Mouse (Mus musculus): ENCODE data around the gene Tmem248. TPM values are rescaled to one million over a fixed set of nuclear protein-coding genes. Genes with fewer than 3 reads are reported as not detected.

The Tmem248 gene
- polyA plus RNA-seq, 1 experiment from 2014 or later, result 33.8 TPM

DNA sequence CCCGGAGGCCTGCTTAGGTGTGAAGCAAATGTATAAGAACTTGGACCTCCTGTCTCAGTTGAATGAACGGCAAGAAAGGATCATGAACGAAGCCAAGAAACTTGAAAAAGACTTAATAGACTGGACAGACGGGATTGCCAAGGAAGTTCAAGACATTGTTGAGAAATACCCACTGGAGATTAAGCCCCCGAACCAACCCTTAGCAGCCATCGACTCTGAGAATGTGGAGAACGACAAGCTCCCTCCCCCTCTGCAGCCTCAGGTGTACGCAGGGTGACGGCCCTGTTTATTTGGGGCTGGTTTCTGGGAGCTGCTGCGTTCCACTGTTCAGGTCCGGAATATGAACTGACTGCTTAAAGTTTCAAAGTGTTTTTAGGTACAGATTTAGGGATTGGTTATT lies 3.9 kb upstream of the Tmem248 start:
- Histone ChIP-seq H3K9me3 (replicated peaks; ENCODE audit: control insufficient read depth, low read length) (no peaks in the 10 kb centered on the region), H3K9ac (ENCODE audit: low read depth, low read length) (no peak overlapping the region), H3K4me1 (ENCODE audit: control insufficient read depth, insufficient read depth, low read length) (no peaks in the 10 kb centered on the region), H3K27ac (ENCODE audit: low read depth, low read length) (no peak overlapping the region), H3K36me3 (ENCODE audit: control insufficient read depth, insufficient read depth, low read length) (peaks cover 25% of the 10 kb centered on the region), H3K27me3 (ENCODE audit: control insufficient read depth, insufficient read depth, low read length) (no peaks in the 10 kb centered on the region), H3K4me3 (ENCODE audit: low read depth, low read length) (no peak overlapping the region), H3K4me2 (no peak overlapping the region)
- ATAC-seq (replicated peaks; ENCODE audit: insufficient number of reproducible peaks, low FRiP score, low TSS enrichment), result no peak
- 89% methylated on average over 11 of the region's 11 CpGs for WGBS (ENCODE audit: insufficient replicate concordance)

DNA sequence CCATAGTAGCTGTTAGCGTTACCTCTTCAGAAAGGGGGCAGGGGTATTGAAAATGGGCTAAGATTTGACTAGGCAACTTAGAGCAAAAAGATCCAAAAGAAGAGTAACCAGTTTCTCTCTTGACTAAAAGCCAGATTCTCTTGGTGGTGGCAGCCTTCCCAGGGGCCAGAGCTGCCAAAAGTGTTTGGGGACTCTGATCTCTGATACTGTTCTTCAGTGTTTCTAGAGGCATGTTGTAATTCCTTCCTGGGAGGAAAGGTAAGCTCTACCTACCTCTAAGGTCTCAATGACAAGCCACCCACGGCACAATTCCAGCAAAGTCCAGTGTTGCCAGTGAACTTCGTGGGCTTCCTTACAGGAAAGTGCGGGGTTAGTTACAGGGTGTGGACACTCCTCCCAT lies 525 bp downstream of the Tmem248 start:
- no peak overlapping the region for H3K27ac ChIP-seq (ENCODE audit: low read depth, low read length)
- H3K4me1 ChIP-seq (ENCODE audit: control insufficient read depth, insufficient read depth, low read length), result peaks cover 7% of the 10 kb centered on the region
- no peak for ATAC-seq (replicated peaks; ENCODE audit: insufficient number of reproducible peaks, low FRiP score, low TSS enrichment)
- H3K4me2 ChIP-seq, result no peak overlapping the region
- H3K9ac ChIP-seq (ENCODE audit: low read depth, low read length), result no peak overlapping the region
- no peaks in the 10 kb centered on the region for H3K27me3 ChIP-seq (ENCODE audit: control insufficient read depth, insufficient read depth, low read length)
- H3K36me3 ChIP-seq (ENCODE audit: control insufficient read depth, insufficient read depth, low read length), result no peaks in the 10 kb centered on the region; the same call in 1 of the 2 replicates
- no peak overlapping the region for H3K4me3 ChIP-seq (ENCODE audit: low read depth, low read length)
- no peaks in the 10 kb centered on the region for H3K9me3 ChIP-seq (replicated peaks; ENCODE audit: control insufficient read depth, low read length)
- WGBS (ENCODE audit: insufficient replicate concordance), result 89% methylated on average over 4 of the region's 4 CpGs

GRCm38 (mm10) chr5:130218336-130218735 lies 1.5 kb downstream of the Tmem248 start:
- no peaks in the 10 kb centered on the region for H3K36me3 ChIP-seq (ENCODE audit: control insufficient read depth, insufficient read depth, low read length)
- H3K4me1 ChIP-seq (ENCODE audit: control insufficient read depth, insufficient read depth, low read length), result peaks cover 10% of the 10 kb centered on the region
- H3K9me3 ChIP-seq (replicated peaks; ENCODE audit: control insufficient read depth, low read length), result no peaks in the 10 kb centered on the region
- no peak overlapping the region for H3K9ac ChIP-seq (ENCODE audit: low read depth, low read length)
- H3K27me3 ChIP-seq (ENCODE audit: control insufficient read depth, insufficient read depth, low read length), result no peaks in the 10 kb centered on the region
- ATAC-seq (replicated peaks; ENCODE audit: insufficient number of reproducible peaks, low FRiP score, low TSS enrichment), result no peak
- no peak overlapping the region for H3K4me3 ChIP-seq (ENCODE audit: low read depth, low read length)
- no peak overlapping the region for H3K4me2 ChIP-seq
- 87% methylated on average over 5 of the region's 5 CpGs for WGBS (ENCODE audit: insufficient replicate concordance)
- no peak overlapping the region for H3K27ac ChIP-seq (ENCODE audit: low read depth, low read length)

DNA sequence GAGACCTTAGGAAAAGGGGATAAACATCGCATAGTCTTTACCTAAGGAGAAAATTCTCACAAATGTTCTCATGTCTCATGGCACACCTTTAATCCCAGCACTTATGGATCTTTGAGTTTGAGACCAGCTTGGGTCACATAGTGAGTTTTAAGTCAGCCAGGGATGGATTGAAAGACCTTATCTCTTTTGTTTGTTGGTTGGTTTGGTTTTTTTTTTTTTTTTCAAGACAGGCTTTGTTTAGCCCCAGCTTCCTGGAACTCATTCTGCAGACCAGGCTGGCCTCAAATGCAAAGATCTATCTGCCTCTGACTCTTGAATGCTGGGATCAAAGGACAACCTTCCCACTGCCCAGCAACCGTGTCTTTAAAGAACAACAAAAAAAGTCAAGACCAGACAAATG lies 4.4 kb downstream of the Tmem248 start:
- H3K9me3 ChIP-seq (replicated peaks; ENCODE audit: control insufficient read depth, low read length), result no peaks in the 10 kb centered on the region
- WGBS (ENCODE audit: insufficient replicate concordance), result 53% methylated on average over 2 of the region's 2 CpGs
- H3K27me3 ChIP-seq (ENCODE audit: control insufficient read depth, insufficient read depth, low read length), result no peaks in the 10 kb centered on the region
- peak overlapping the region; percentile 84 for H3K4me2 ChIP-seq
- H3K9ac ChIP-seq (ENCODE audit: low read depth, low read length), result peak overlapping the region; percentile 94
- H3K4me1 ChIP-seq (ENCODE audit: control insufficient read depth, insufficient read depth, low read length), result peaks cover 16% of the 10 kb centered on the region
- H3K36me3 ChIP-seq (ENCODE audit: control insufficient read depth, insufficient read depth, low read length), result peaks cover 3% of the 10 kb centered on the region; the same call in 1 of the 2 replicates
- no peak for ATAC-seq (replicated peaks; ENCODE audit: insufficient number of reproducible peaks, low FRiP score, low TSS enrichment)
- no peak overlapping the region for H3K27ac ChIP-seq (ENCODE audit: low read depth, low read length)
- H3K4me3 ChIP-seq (ENCODE audit: low read depth, low read length), result peak overlapping the region; percentile 84

DNA sequence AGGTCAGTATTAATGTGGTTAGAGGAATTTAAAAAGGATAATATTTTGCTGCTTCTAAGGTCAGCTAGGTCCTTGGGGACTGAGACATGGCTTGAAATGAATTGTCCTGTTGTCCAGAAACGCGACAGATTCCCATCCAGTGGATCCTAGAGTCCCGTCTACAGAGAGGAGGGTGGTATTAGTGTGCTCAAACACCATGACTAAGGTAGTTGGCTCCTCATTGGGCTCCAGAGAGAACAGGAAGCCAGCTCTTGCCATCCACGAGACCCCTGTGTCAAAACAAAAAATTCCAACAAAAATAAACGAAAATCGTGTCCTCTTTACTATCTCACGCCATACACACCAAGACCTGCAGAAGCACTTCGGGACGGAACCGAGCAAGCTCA lies 4.9 kb downstream of the Tmem248 start:
- Histone ChIP-seq H3K4me3 (ENCODE audit: low read depth, low read length) (peak overlapping the region; percentile 84), H3K27ac (ENCODE audit: low read depth, low read length) (peak overlapping the region; percentile 82), H3K4me1 (ENCODE audit: control insufficient read depth, insufficient read depth, low read length) (peaks cover 16% of the 10 kb centered on the region), H3K36me3 (ENCODE audit: control insufficient read depth, insufficient read depth, low read length) (peaks cover 3% of the 10 kb centered on the region; the same call in 1 of the 2 replicates), H3K9ac (ENCODE audit: low read depth, low read length) (peak overlapping the region; percentile 94), H3K4me2 (peak overlapping the region; percentile 84), H3K27me3 (ENCODE audit: control insufficient read depth, insufficient read depth, low read length) (no peaks in the 10 kb centered on the region), H3K9me3 (replicated peaks; ENCODE audit: control insufficient read depth, low read length) (no peaks in the 10 kb centered on the region)
- peak; percentile 11; the same call in 1 of the 2 replicates for ATAC-seq (replicated peaks; ENCODE audit: insufficient number of reproducible peaks, low FRiP score, low TSS enrichment)
- WGBS (ENCODE audit: insufficient replicate concordance), result 1% methylated on average over 10 of the region's 10 CpGs

- H3K36me3 ChIP-seq (ENCODE audit: control insufficient read depth, insufficient read depth, low read length), result peaks cover 3% of the 10 kb centered on the region; the same call in 1 of the 2 replicates
- peak overlapping the region; percentile 84 for H3K4me2 ChIP-seq
- under 1% methylated on average over 88 of the region's 88 CpGs for WGBS (ENCODE audit: insufficient replicate concordance)
- ATAC-seq (replicated peaks; ENCODE audit: insufficient number of reproducible peaks, low FRiP score, low TSS enrichment), result peak; percentile 83
- H3K9ac ChIP-seq (ENCODE audit: low read depth, low read length), result peak overlapping the region; percentile 94
- H3K27ac ChIP-seq (ENCODE audit: low read depth, low read length), result peak overlapping the region; percentile 82
- H3K4me3 ChIP-seq (ENCODE audit: low read depth, low read length), result peak overlapping the region; percentile 84
- H3K4me1 ChIP-seq (ENCODE audit: control insufficient read depth, insufficient read depth, low read length), result peaks cover 16% of the 10 kb centered on the region
- no peaks in the 10 kb centered on the region for H3K27me3 ChIP-seq (ENCODE audit: control insufficient read depth, insufficient read depth, low read length)
- no peaks in the 10 kb centered on the region for H3K9me3 ChIP-seq (replicated peaks; ENCODE audit: control insufficient read depth, low read length)
Measured at GRCm38 (mm10) chr5:130222146-130223004, 5.5 kb downstream of the Tmem248 start.

- peaks cover 7% of the 10 kb centered on the region for H3K36me3 ChIP-seq (ENCODE audit: control insufficient read depth, insufficient read depth, low read length)
- peaks cover 10% of the 10 kb centered on the region for H3K4me1 ChIP-seq (ENCODE audit: control insufficient read depth, insufficient read depth, low read length)
- no peak overlapping the region for H3K9ac ChIP-seq (ENCODE audit: low read depth, low read length)
- H3K4me2 ChIP-seq, result no peak overlapping the region
- no peaks in the 10 kb centered on the region for H3K9me3 ChIP-seq (replicated peaks; ENCODE audit: control insufficient read depth, low read length)
- H3K27me3 ChIP-seq (ENCODE audit: control insufficient read depth, insufficient read depth, low read length), result no peaks in the 10 kb centered on the region
- H3K27ac ChIP-seq (ENCODE audit: low read depth, low read length), result no peak overlapping the region
- WGBS (ENCODE audit: insufficient replicate concordance), result 89% methylated on average over 3 of the region's 3 CpGs
- H3K4me3 ChIP-seq (ENCODE audit: low read depth, low read length), result no peak overlapping the region
- ATAC-seq (replicated peaks; ENCODE audit: insufficient number of reproducible peaks, low FRiP score, low TSS enrichment), result no peak
Measured at GRCm38 (mm10) chr5:130226790-130227189, 9.9 kb downstream of the Tmem248 start.

GRCm38 (mm10) chr5:130228120-130228519 lies 11.2 kb downstream of the Tmem248 start:
- H3K4me3 ChIP-seq (ENCODE audit: low read depth, low read length), result no peak overlapping the region
- H3K36me3 ChIP-seq (ENCODE audit: control insufficient read depth, insufficient read depth, low read length), result peaks cover 20% of the 10 kb centered on the region
- H3K27ac ChIP-seq (ENCODE audit: low read depth, low read length), result no peak overlapping the region
- ATAC-seq (replicated peaks; ENCODE audit: insufficient number of reproducible peaks, low FRiP score, low TSS enrichment), result no peak
- no peak overlapping the region for H3K4me2 ChIP-seq
- H3K9ac ChIP-seq (ENCODE audit: low read depth, low read length), result no peak overlapping the region
- H3K9me3 ChIP-seq (replicated peaks; ENCODE audit: control insufficient read depth, low read length), result no peaks in the 10 kb centered on the region
- peaks cover 9% of the 10 kb centered on the region for H3K4me1 ChIP-seq (ENCODE audit: control insufficient read depth, insufficient read depth, low read length)
- no peaks in the 10 kb centered on the region for H3K27me3 ChIP-seq (ENCODE audit: control insufficient read depth, insufficient read depth, low read length)
- 82% methylated on average over 4 of the region's 4 CpGs for whole genome bisulfite sequencing (ENCODE audit: insufficient replicate concordance)

DNA sequence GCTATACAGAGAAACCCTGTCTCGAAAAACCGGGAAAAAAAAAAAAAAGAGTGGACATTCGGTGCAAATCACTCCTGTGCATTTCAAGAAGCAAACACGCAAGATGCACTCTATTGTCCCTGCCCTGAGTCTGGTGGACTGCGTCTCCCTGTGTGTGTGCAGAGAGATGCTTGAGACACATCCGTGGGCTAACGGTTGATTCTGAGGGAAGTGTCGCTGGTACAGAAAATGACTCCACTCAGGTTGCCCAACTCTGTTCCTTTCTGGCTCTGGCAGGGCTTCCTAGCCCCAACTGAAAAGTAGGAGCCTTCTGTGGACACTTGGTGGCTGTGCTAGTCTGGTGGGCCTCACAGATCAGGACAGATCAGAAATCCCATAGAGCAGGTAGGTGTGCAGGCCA lies 19.4 kb downstream of the Tmem248 start:
- 92% methylated on average over 8 of the region's 8 CpGs for WGBS (ENCODE audit: insufficient replicate concordance)
- Histone ChIP-seq H3K36me3 (ENCODE audit: control insufficient read depth, insufficient read depth, low read length) (peaks cover 67% of the 10 kb centered on the region), H3K27ac (ENCODE audit: low read depth, low read length) (no peak overlapping the region), H3K9me3 (replicated peaks; ENCODE audit: control insufficient read depth, low read length) (no peaks in the 10 kb centered on the region), H3K9ac (ENCODE audit: low read depth, low read length) (no peak overlapping the region), H3K4me1 (ENCODE audit: control insufficient read depth, insufficient read depth, low read length) (no peaks in the 10 kb centered on the region), H3K4me3 (ENCODE audit: low read depth, low read length) (no peak overlapping the region), H3K27me3 (ENCODE audit: control insufficient read depth, insufficient read depth, low read length) (no peaks in the 10 kb centered on the region), H3K4me2 (no peak overlapping the region)
- no peak for ATAC-seq (replicated peaks; ENCODE audit: insufficient number of reproducible peaks, low FRiP score, low TSS enrichment)
